Mouse (Mus musculus) intestine, embryonic 15.5 days (tissue): Measurements from ENCODE around the gene Ube2d1. TPM values are rescaled to one million over a fixed set of nuclear protein-coding genes. Genes with fewer than 3 reads are reported as not detected.
A peak's percentile ranks its signal among the peaks of the same experiment; 100 is the strongest.

Experiments used
- ATAC-seq: fragments of 200-750 bp; cut with Nextera tagmentation; 2 replicates; pipeline ENCODE4 v1.8.0; 2017; ENCODE audit warnings: moderate TSS enrichment, moderate library complexity
- H3K27ac ChIP-seq: fragments of 300-500 bp; sonication (generic); 2 replicates; pipeline ENCODE4 v1.5.1; 2015; ENCODE audit warnings: mild to moderate bottlenecking, inconsistent platforms
- H3K27me3 ChIP-seq: fragments of 300-500 bp; sonication (generic); replicated peaks from 2 replicates; pipeline ENCODE4 v1.6.1; 2015; ENCODE audit warnings: inconsistent platforms
- H3K36me3 ChIP-seq: fragments of 300-500 bp; sonication (generic); 2 replicates; pipeline ENCODE4 v1.6.1; 2015; ENCODE audit warnings: inconsistent platforms
- H3K4me1 ChIP-seq: fragments of 300-500 bp; sonication (generic); replicated peaks from 2 replicates; pipeline ENCODE4 v1.6.1; 2015; ENCODE audit warnings: inconsistent platforms
- H3K4me2 ChIP-seq: fragments of 300-500 bp; sonication (generic); replicated peaks from 2 replicates; pipeline ENCODE4 v1.6.1; 2015; ENCODE audit warnings: mild to moderate bottlenecking, inconsistent platforms
- H3K4me3 ChIP-seq: fragments of 300-500 bp; sonication (generic); replicated peaks from 2 replicates; pipeline ENCODE4 v1.5.1; 2015; ENCODE audit warnings: inconsistent platforms
- H3K9ac ChIP-seq: fragments of 300-500 bp; sonication (generic); 2 replicates; pipeline ENCODE4 v1.6.1; 2015; ENCODE audit warnings: inconsistent platforms
- H3K9me3 ChIP-seq: fragments of 300-500 bp; sonication (generic); 2 replicates; pipeline ENCODE4 v1.6.1; 2016; ENCODE audit warnings: inconsistent platforms
- WGBS: fragments of 180-500 bp; shearing (Covaris S2); methylation state at CpG from one replicate; pipeline ENCODE4 v1.1.7; 2015; 5-methylcytosine and 5-hydroxymethylcytosine counted together
- polyA plus RNA-seq: library from polyadenylated mRNA; unstranded; fragments of >200 nt; fragmentation: Nextera tagmentation; extraction: Ambion mirVana; gene quantifications from 2 replicates; pipeline ENCODE4 v1.2.1, GENCODE M21; 2015

Ube2d1 gene
- polyA plus RNA-seq, 1 experiment from 2014 or later: 57.7 TPM

- H3K4me2 ChIP-seq: no peak overlapping the region
These were observed 31.0 kb upstream of the Ube2d1 start for GRCm38 (mm10) chr10:71316056-71316455.

GRCm38 (mm10) chr10:71314596-71314995 is 29.5 kb upstream of the Ube2d1 start:
- Histone ChIP-seq H3K36me3 (no peaks in the 10 kb centered on the region), H3K4me2 (no peak overlapping the region), H3K9ac (no peak overlapping the region), H3K4me1 (no peaks in the 10 kb centered on the region), H3K9me3 (no peaks in the 10 kb centered on the region), H3K4me3 (no peak overlapping the region), H3K27me3 (no peaks in the 10 kb centered on the region), H3K27ac (no peak overlapping the region)
- 59% methylated on average over 3 of the region's 3 CpGs for WGBS
- ATAC-seq: no peak

More at GRCm38 (mm10) chr10:71316056-71316455, 31.0 kb upstream of the Ube2d1 start:
- WGBS: 76% methylated on average over 11 of the region's 11 CpGs
- no peaks in the 10 kb centered on the region for H3K9me3 ChIP-seq
- no peaks in the 10 kb centered on the region for H3K36me3 ChIP-seq
- H3K4me1 ChIP-seq: no peaks in the 10 kb centered on the region
- H3K4me3 ChIP-seq: no peak overlapping the region
- H3K9ac ChIP-seq: no peak overlapping the region
- no peak for ATAC-seq
- no peak overlapping the region for H3K27ac ChIP-seq
- H3K27me3 ChIP-seq: no peaks in the 10 kb centered on the region

GRCm38 (mm10) chr10:71310288-71310687 is 25.2 kb upstream of the Ube2d1 start:
- ATAC-seq: no peak
- Histone ChIP-seq H3K4me1 (no peaks in the 10 kb centered on the region), H3K9me3 (no peaks in the 10 kb centered on the region), H3K36me3 (no peaks in the 10 kb centered on the region), H3K9ac (no peak overlapping the region), H3K4me3 (no peak overlapping the region), H3K4me2 (no peak overlapping the region), H3K27ac (no peak overlapping the region), H3K27me3 (no peaks in the 10 kb centered on the region)
- WGBS: 70% methylated on average over 3 of the region's 3 CpGs

- Histone ChIP-seq H3K9ac (no peak overlapping the region), H3K4me3 (no peak overlapping the region), H3K4me1 (no peaks in the 10 kb centered on the region), H3K4me2 (no peak overlapping the region), H3K9me3 (no peaks in the 10 kb centered on the region), H3K36me3 (no peaks in the 10 kb centered on the region), H3K27ac (no peak overlapping the region), H3K27me3 (no peaks in the 10 kb centered on the region)
- 85% methylated on average over 5 of the region's 5 CpGs for WGBS
- no peak for ATAC-seq
These were observed 23.1 kb upstream of the Ube2d1 start for GRCm38 (mm10) chr10:71308199-71308598.

- H3K9me3 ChIP-seq: no peaks in the 10 kb centered on the region
- no peak for ATAC-seq
- 69% methylated on average over 6 of the region's 6 CpGs for WGBS
- H3K36me3 ChIP-seq: no peaks in the 10 kb centered on the region
- no peak overlapping the region for H3K4me2 ChIP-seq
- no peaks in the 10 kb centered on the region for H3K4me1 ChIP-seq
- no peak overlapping the region for H3K27ac ChIP-seq
- H3K4me3 ChIP-seq: no peak overlapping the region
- no peaks in the 10 kb centered on the region for H3K27me3 ChIP-seq
- H3K9ac ChIP-seq: no peak overlapping the region
These were observed 21.7 kb upstream of the Ube2d1 start for GRCm38 (mm10) chr10:71306759-71307158.

- Histone ChIP-seq H3K9me3 (no peaks in the 10 kb centered on the region), H3K4me3 (0 out of 2 replicates have a peak overlapping the region, but pooled peaks have one; percentile 7), H3K27me3 (no peaks in the 10 kb centered on the region), H3K9ac (no peak overlapping the region), H3K4me2 (peak overlapping the region; percentile 41; the same call in 1 of the 2 replicates), H3K36me3 (no peaks in the 10 kb centered on the region), H3K4me1 (no peaks in the 10 kb centered on the region), H3K27ac (no peak overlapping the region)
- ATAC-seq: no peak
- 17% methylated on average over 6 of the region's 6 CpGs for WGBS
These were observed 21.1 kb upstream of the Ube2d1 start for GRCm38 (mm10) chr10:71306190-71306589.

GRCm38 (mm10) chr10:71302490-71302889 is 17.4 kb upstream of the Ube2d1 start:
- 29% methylated on average over 5 of the region's 5 CpGs for whole genome bisulfite sequencing

GRCm38 (mm10) chr10:71300161-71300560 is 15.1 kb upstream of the Ube2d1 start:
- 70% methylated on average over 16 of the region's 16 CpGs for WGBS
- Histone ChIP-seq H3K4me1 (no peaks in the 10 kb centered on the region), H3K27me3 (no peaks in the 10 kb centered on the region), H3K36me3 (no peaks in the 10 kb centered on the region), H3K4me2 (no peak overlapping the region), H3K9ac (no peak overlapping the region), H3K27ac (no peak overlapping the region), H3K4me3 (no peak overlapping the region), H3K9me3 (no peaks in the 10 kb centered on the region)
- ATAC-seq: no peak

More at GRCm38 (mm10) chr10:71302490-71302889, 17.4 kb upstream of the Ube2d1 start:
- H3K4me3 ChIP-seq: no peak overlapping the region
- H3K4me1 ChIP-seq: no peaks in the 10 kb centered on the region
- no peak overlapping the region for H3K4me2 ChIP-seq
- no peak for ATAC-seq
- H3K9me3 ChIP-seq: no peaks in the 10 kb centered on the region
- H3K9ac ChIP-seq: no peak overlapping the region
- H3K27me3 ChIP-seq: no peaks in the 10 kb centered on the region
- H3K27ac ChIP-seq: no peak overlapping the region
- no peaks in the 10 kb centered on the region for H3K36me3 ChIP-seq

GRCm38 (mm10) chr10:71293245-71293644 is 8.2 kb upstream of the Ube2d1 start:
- Histone ChIP-seq H3K4me2 (no peak overlapping the region), H3K27me3 (no peaks in the 10 kb centered on the region), H3K36me3 (no peaks in the 10 kb centered on the region), H3K27ac (no peak overlapping the region), H3K9ac (no peak overlapping the region), H3K4me3 (no peak overlapping the region), H3K9me3 (no peaks in the 10 kb centered on the region), H3K4me1 (0 out of 2 replicates have a peak, but pooled peaks cover 7% of the 10 kb centered on the region)
- no peak for ATAC-seq
- WGBS: 52% methylated on average over 4 of the region's 4 CpGs

- Histone ChIP-seq H3K27me3 (no peaks in the 10 kb centered on the region), H3K9me3 (no peaks in the 10 kb centered on the region), H3K4me2 (peak overlapping the region; percentile 34; the same call in 1 of the 2 replicates), H3K9ac (no peak overlapping the region), H3K36me3 (no peaks in the 10 kb centered on the region), H3K4me1 (0 out of 2 replicates have a peak, but pooled peaks cover 7% of the 10 kb centered on the region), H3K27ac (no peak overlapping the region), H3K4me3 (no peak overlapping the region)
- peak; percentile 82 for ATAC-seq
- WGBS: 26% methylated on average over 4 of the region's 11 CpGs
These were observed 7.2 kb upstream of the Ube2d1 start for GRCm38 (mm10) chr10:71292254-71292653.

GRCm38 (mm10) chr10:71291801-71292200 is 6.7 kb upstream of the Ube2d1 start:
- 14% methylated on average over 4 of the region's 4 CpGs for WGBS
- H3K4me2 ChIP-seq: peak overlapping the region; percentile 34; the same call in 1 of the 2 replicates
- no peak overlapping the region for H3K4me3 ChIP-seq
- H3K9ac ChIP-seq: no peak overlapping the region
- 0 out of 2 replicates have a peak, but pooled peaks cover 7% of the 10 kb centered on the region for H3K4me1 ChIP-seq
- no peaks in the 10 kb centered on the region for H3K9me3 ChIP-seq
- ATAC-seq: peak; percentile 69
- 0 out of 2 replicates have a peak overlapping the region, but pooled peaks have one; percentile 29 for H3K27ac ChIP-seq
- no peaks in the 10 kb centered on the region for H3K27me3 ChIP-seq
- no peaks in the 10 kb centered on the region for H3K36me3 ChIP-seq

GRCm38 (mm10) chr10:71291179-71291661 is 6.2 kb upstream of the Ube2d1 start:
- Histone ChIP-seq H3K9ac (no peak overlapping the region), H3K27ac (0 out of 2 replicates have a peak overlapping the region, but pooled peaks have one; percentile 29), H3K36me3 (no peaks in the 10 kb centered on the region), H3K9me3 (no peaks in the 10 kb centered on the region), H3K4me3 (no peak overlapping the region), H3K4me2 (peak overlapping the region; percentile 34; the same call in 1 of the 2 replicates), H3K27me3 (no peaks in the 10 kb centered on the region), H3K4me1 (0 out of 2 replicates have a peak, but pooled peaks cover 7% of the 10 kb centered on the region)
- 26% methylated on average over 3 of the region's 3 CpGs for WGBS
- ATAC-seq: peak; percentile 86

GRCm38 (mm10) chr10:71284511-71285125 is 444 bp downstream of the Ube2d1 start:
- Histone ChIP-seq H3K9ac (peak overlapping the region; percentile 94), H3K4me3 (peak overlapping the region; percentile 96), H3K9me3 (no peaks in the 10 kb centered on the region), H3K27me3 (no peaks in the 10 kb centered on the region), H3K4me1 (peaks cover 10% of the 10 kb centered on the region; the same call in 1 of the 2 replicates), H3K4me2 (peak overlapping the region; percentile 86), H3K36me3 (no peaks in the 10 kb centered on the region), H3K27ac (peak overlapping the region; percentile 73)
- peak; percentile 88 for ATAC-seq
- under 1% methylated on average over 41 of the region's 41 CpGs for WGBS
